Mouse (Mus musculus) liver, postnatal 0 days (tissue): ENCODE data around the gene Cfap45. TPM values are rescaled to one million over a fixed set of nuclear protein-coding genes. Genes with fewer than 3 reads are reported as not detected.

Experiments
- ATAC-seq: fragments of 200-750 bp; cut with Nextera tagmentation; 2 replicates; pipeline ENCODE4 v1.8.0; 2017; ENCODE audit warnings: mild to moderate bottlenecking, moderate library complexity
- DNase-seq: peaks from one replicate; pipeline ENCODE4 v3.0.0-alpha.2; 2016
- H3K27ac ChIP-seq: fragments of 300-500 bp; sonication (generic); 2 replicates; pipeline ENCODE4 v1.5.1; 2014; ENCODE audit warnings: antibody characterized with exemption, moderate library complexity, mild to moderate bottlenecking, low read depth
- H3K27me3 ChIP-seq: fragments of 300-500 bp; sonication (generic); 2 replicates; pipeline ENCODE4 v1.6.1; 2014; ENCODE audit warnings: low read length, control low read depth, mixed read lengths; ENCODE audit not compliant: insufficient read depth
- H3K36me3 ChIP-seq: fragments of 300-500 bp; sonication (generic); replicated peaks from 2 replicates; pipeline ENCODE4 v1.6.1; 2014; ENCODE audit warnings: mild to moderate bottlenecking, control low read depth, low read length, moderate library complexity, mixed read lengths; ENCODE audit not compliant: insufficient read depth
- H3K4me1 ChIP-seq: fragments of 300-500 bp; sonication (generic); 2 replicates; pipeline ENCODE4 v1.6.1; 2014; ENCODE audit warnings: antibody characterized with exemption, mild to moderate bottlenecking, control low read depth; ENCODE audit not compliant: insufficient read depth
- H3K4me2 ChIP-seq: fragments of 300-500 bp; sonication (generic); 2 replicates; pipeline ENCODE4 v1.6.1; 2014; ENCODE audit warnings: low read depth, mild to moderate bottlenecking, low read length, moderate library complexity, mixed read lengths
- H3K4me3 ChIP-seq: fragments of 300-500 bp; sonication (generic); 2 replicates; pipeline ENCODE4 v1.5.1; 2014; ENCODE audit warnings: low read depth, low read length
- H3K9ac ChIP-seq: fragments of 300-500 bp; sonication (generic); replicated peaks from 2 replicates; pipeline ENCODE4 v1.6.1; 2014; ENCODE audit warnings: mild to moderate bottlenecking, moderate library complexity
- H3K9me3 ChIP-seq: fragments of 300-500 bp; sonication (generic); 2 replicates; pipeline ENCODE4 v1.6.1; 2016; ENCODE audit warnings: mild to moderate bottlenecking, control low read depth, low read length, mixed read lengths
- CTCF ChIP-seq: sonication (generic); IDR thresholded peaks from 2 replicates; pipeline ENCODE4 v1.5.1; 2016; ENCODE audit warnings: antibody characterized with exemption, low read depth
- EP300 ChIP-seq: IDR thresholded peaks from 2 replicates; pipeline ENCODE4 v1.6.1; 2016; ENCODE audit warnings: antibody characterized with exemption, low read depth, mild to moderate bottlenecking
- WGBS: fragments of 180-500 bp; shearing (Covaris S2); extraction: QIAGEN DNeasy Blood & Tissue Kit; methylation state at CpG from one replicate; pipeline ENCODE4 v1.1.7; 2014; ENCODE audit not compliant: insufficient replicate concordance; 5-methylcytosine and 5-hydroxymethylcytosine counted together
- polyA plus RNA-seq: library from polyadenylated mRNA; unstranded; fragments of >200 nt; fragmentation: Nextera tagmentation; extraction: Ambion mirVana; gene quantifications from 2 replicates; pipeline ENCODE4 v1.2.1, GENCODE M21; 2015

Gene Cfap45
- polyA plus RNA-seq, 1 experiment from 2014 or later: 0.32 TPM

DNA sequence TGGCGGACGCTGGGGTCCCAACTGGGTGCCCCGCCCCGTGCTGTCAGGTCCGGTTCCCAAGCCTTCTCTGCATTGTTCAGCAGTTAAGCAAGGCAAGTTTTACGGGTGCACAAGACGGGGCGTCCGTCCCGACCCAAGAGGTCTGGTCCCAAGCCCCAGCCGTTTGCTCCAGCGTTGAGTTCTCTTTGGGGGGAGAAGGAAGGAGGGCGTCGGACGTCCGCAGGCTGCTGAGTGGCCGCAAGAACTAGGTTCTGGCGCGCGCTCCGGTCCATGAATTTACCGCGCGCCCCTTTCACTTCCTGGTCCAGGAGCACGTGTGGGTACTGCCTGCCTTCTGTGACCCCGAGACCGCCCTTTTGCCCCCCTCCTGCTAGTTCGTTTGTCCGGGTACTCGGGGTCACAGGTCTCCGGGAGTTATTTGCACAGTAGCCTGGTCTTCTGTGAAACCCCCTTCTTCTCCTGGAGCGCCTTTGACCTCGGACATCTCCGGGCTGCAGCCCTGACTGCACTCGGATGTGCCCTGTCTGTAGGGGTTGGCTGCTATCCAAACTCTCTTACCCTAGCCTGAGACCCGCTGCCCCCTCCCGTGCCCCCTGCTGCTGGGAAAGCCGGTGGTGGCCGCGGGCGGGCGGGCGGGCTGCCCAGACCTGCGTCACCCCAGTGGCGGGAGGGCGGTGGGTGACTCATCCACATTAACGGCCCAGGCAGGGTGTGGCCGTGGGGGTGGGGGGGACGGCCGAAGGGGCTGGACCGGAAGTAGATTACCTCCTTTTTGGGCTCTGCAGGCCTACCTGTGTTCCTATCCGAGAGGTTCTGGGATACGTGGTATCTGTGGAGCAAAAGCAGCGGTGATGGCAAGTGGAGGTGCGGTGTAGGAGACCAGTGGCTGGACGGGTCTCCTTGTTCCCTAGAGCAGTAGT, 19.9 kb upstream of the Cfap45 start:
- H3K36me3 ChIP-seq: peaks cover 6% of the 10 kb centered on the region
- H3K4me1 ChIP-seq: peaks cover 29% of the 10 kb centered on the region
- TF ChIP-seq CTCF (no peak), EP300 (no peak)
- peak overlapping the region; percentile 83 for H3K9ac ChIP-seq
- peak overlapping the region; percentile 78 for H3K4me2 ChIP-seq
- ATAC-seq (peak; percentile 82), DNase-seq (peak; percentile 86)
- no peaks in the 10 kb centered on the region for H3K9me3 ChIP-seq
- peak overlapping the region; percentile 77 for H3K4me3 ChIP-seq
- WGBS: under 1% methylated on average over 55 of the region's 56 CpGs
- no peaks in the 10 kb centered on the region for H3K27me3 ChIP-seq
- H3K27ac ChIP-seq: peak overlapping the region; percentile 93

DNA sequence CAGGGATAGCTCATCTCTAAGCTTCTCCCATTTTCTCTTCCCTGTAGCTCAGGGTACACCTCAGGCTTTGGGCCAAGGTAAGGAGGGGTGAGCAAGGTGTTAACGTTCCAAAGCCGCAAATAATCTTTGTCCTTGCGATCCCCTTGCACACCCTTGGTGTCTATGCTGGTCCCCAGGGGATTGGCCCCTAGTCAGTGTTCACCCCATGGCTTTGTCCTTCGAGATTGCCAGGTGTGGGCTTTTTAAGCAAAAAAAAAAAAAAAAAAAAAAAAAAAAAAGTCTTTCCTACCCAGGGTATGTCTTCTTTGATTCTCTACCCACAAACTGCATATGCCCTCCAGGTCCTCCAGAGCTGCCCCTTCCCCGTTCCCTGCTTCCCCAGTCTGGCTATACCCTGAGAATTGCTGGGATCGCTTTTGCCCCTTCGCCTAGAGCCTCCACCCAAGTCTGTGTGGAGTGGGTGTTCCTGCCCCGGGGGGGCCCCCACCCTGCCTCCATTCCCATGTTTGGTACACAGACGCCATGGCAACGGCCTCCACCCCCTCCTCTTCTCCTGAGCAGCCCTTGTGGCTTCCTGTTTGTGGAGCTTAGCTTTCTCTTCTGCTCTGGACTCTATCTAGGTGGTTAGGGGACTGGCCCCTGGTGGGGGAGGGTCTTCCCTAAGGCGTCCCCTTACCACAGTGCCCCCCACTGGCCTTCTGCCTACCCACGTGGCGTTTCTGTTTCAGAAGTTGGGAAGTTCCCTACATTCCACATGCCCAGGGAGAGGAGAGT, 19.0 kb upstream of the Cfap45 start:
- peak; percentile 70 for DNase-seq
- WGBS: 5% methylated on average over 13 of the region's 13 CpGs
- Histone ChIP-seq H3K9me3 (no peaks in the 10 kb centered on the region), H3K4me1 (peaks cover 29% of the 10 kb centered on the region), H3K4me2 (peak overlapping the region; percentile 78), H3K9ac (peak overlapping the region; percentile 83), H3K4me3 (peak overlapping the region; percentile 77), H3K36me3 (peaks cover 11% of the 10 kb centered on the region), H3K27ac (peak overlapping the region; percentile 93), H3K27me3 (no peaks in the 10 kb centered on the region)
- TF ChIP-seq EP300 (no peak), CTCF (peak; percentile 27; the same call in 1 of the 2 replicates)
- ATAC-seq: peak; percentile 10; the same call in 1 of the 2 replicates

DNA sequence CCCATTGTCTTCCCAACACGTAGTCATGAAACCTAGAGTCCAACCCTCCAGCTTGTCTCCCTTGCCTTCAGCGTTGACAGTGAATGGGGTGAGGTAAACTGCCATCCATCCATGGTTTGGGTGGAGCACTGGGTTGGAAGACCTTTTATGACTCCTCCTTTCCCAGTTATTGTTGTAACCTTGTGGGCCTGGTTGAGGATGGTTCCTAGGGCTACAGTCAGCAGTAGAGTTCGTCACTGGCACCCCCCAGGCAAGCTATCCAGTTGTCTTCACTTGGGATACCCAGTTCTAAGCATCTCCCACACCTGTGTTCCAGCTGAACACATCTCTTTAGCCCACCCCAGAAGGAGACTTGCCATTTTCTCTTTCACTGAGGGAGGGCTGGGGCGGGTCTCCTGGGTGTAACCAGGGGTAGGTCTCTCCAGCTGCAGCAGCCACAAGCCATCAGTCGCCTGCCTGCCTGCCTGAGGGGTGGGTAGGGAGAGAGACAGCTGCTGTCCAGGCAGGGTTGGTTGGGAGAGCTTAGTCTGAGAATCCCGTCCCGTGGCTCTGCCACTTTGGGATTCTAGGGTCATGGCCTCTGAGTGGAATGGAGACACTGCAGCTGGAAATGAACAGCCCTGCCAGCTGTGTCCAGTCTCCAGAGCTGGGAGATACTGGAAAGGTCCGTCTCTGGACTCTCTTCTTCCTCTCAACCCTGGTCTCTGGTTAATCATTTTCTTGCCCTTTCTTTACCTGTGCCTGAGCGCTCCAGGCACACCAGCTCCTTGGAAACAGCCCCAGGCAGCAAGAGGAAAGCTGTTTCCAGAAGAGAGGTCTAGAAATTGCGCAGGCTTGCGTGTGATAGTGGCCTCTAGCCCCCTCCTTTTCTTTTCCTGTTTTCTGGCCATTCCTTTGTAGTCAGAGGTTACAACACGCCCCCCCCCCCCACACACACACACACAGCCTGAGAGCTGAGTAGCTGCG, 18.2 kb upstream of the Cfap45 start:
- 17% methylated on average over 12 of the region's 13 CpGs for WGBS
- Histone ChIP-seq H3K4me1 (peaks cover 29% of the 10 kb centered on the region), H3K9ac (peak overlapping the region; percentile 83), H3K36me3 (peaks cover 19% of the 10 kb centered on the region), H3K27ac (peak overlapping the region; percentile 93), H3K9me3 (no peaks in the 10 kb centered on the region), H3K4me3 (peak overlapping the region; percentile 77), H3K27me3 (no peaks in the 10 kb centered on the region), H3K4me2 (peak overlapping the region; percentile 78)
- TF ChIP-seq EP300 (no peak), CTCF (no peak)
- peak; percentile 49 for DNase-seq
- ATAC-seq: no peak

DNA sequence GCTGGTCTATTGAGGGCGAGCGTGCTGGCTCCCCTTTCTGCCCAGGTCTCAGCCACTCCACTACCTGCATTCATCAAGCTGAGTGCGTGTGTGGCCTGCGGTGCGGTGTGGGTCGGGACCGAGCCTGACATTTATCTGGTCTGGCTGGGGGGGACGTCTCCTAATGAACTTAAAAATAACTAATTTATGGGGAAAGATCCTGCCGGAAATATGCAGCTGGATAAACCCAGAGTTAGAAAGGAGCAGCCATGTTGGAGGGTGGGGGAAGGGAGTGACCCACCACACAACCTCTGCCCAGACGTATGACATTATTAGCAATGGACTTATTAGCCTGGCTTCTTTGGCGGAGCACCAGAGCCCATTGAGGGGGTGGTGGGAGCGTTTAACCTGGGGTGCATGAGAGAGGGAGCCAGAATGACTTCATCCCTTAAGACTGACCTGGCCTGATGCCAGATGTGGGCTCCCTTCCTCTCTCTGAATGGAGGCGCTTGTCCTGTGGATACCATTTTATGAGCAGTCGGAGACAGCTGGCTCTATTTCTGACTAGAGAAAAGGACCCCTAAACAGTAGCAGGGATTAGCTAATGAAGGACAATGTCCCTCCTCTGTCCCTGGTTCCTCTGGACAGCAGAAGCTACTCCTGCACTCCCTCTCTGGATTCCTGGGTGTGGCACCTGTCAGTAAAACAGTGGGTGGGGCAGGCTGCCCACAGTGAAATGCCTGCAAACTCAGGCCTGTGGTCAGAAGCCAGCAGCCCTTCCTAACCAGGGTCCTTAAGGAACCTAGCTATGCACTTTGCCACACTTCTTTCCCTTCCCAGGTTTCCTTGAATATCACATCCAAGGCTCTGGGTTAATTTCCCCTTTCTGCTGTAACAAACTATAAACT, 17.2 kb upstream of the Cfap45 start:
- Histone ChIP-seq H3K36me3 (peaks cover 26% of the 10 kb centered on the region), H3K4me3 (peak overlapping the region; percentile 77), H3K4me2 (peak overlapping the region; percentile 78), H3K27me3 (no peaks in the 10 kb centered on the region), H3K27ac (peak overlapping the region; percentile 93), H3K4me1 (peaks cover 35% of the 10 kb centered on the region), H3K9me3 (no peaks in the 10 kb centered on the region), H3K9ac (peak overlapping the region; percentile 83; the same call in 1 of the 2 replicates)
- TF ChIP-seq EP300: no peak
- no peak for TF ChIP-seq CTCF
- DNase-seq (peak; percentile 50), ATAC-seq (no peak)
- WGBS: 34% methylated on average over 14 of the region's 14 CpGs

GRCm38 (mm10) chr1:172504756-172505155, 15.8 kb upstream of the Cfap45 start:
- DNase-seq (no peak), ATAC-seq (no peak)
- 69% methylated on average over 8 of the region's 8 CpGs for WGBS
- H3K27me3 ChIP-seq: no peaks in the 10 kb centered on the region
- H3K9me3 ChIP-seq: no peaks in the 10 kb centered on the region
- H3K9ac ChIP-seq: no peak overlapping the region
- no peak overlapping the region for H3K27ac ChIP-seq
- peaks cover 26% of the 10 kb centered on the region for H3K36me3 ChIP-seq
- no peak for TF ChIP-seq CTCF
- no peak overlapping the region for H3K4me2 ChIP-seq
- no peak overlapping the region for H3K4me3 ChIP-seq
- peaks cover 37% of the 10 kb centered on the region for H3K4me1 ChIP-seq
